Mouse (Mus musculus) gastrocnemius, postnatal 4 days (tissue): ENCODE data around the gene Mroh2a. TPM values are rescaled to one million over a fixed set of nuclear protein-coding genes. Genes with fewer than 3 reads are reported as not detected.

Experiments
- DNase-seq, 2 experiments: peaks; one replicate each; pipeline ENCODE4 v3.0.0; 2021 to 2022; ENCODE audit warnings: low spot score in 2 of 2, mixed read lengths in 2 of 2
- total RNA-seq, 2 experiments: library from RNA; stranded (reverse); gene quantifications; 2 replicates each; pipeline ENCODE4 v1.2.3; 2021

The Mroh2a gene
- total RNA-seq, 2 experiments from 2014 or later = 0.13 TPM; not detected in 1

- DNase-seq = no peak
Measured at GRCm38 (mm10) chr1:88234646-88235045, 7.9 kb downstream of the Mroh2a start.

- DNase-seq = no peak
Measured at GRCm38 (mm10) chr1:88235046-88235893, 8.5 kb downstream of the Mroh2a start.

- no peak for DNase-seq
Measured at GRCm38 (mm10) chr1:88235894-88236415, 9.2 kb downstream of the Mroh2a start.

- DNase-seq = no peak
Measured at GRCm38 (mm10) chr1:88237311-88237710, 10.5 kb downstream of the Mroh2a start.

GRCm38 (mm10) chr1:88238771-88239170 lies 12.0 kb downstream of the Mroh2a start:
- no peak for DNase-seq

GRCm38 (mm10) chr1:88240072-88240471 lies 13.3 kb downstream of the Mroh2a start:
- DNase-seq = no peak

- DNase-seq = no peak
Measured at GRCm38 (mm10) chr1:88240579-88240978, 13.8 kb downstream of the Mroh2a start.

- no peak for DNase-seq
Measured at GRCm38 (mm10) chr1:88243861-88244260, 17.1 kb downstream of the Mroh2a start.

- DNase-seq = no peak
Measured at GRCm38 (mm10) chr1:88245881-88246280, 19.1 kb downstream of the Mroh2a start.

GRCm38 (mm10) chr1:88246386-88246785 lies 19.6 kb downstream of the Mroh2a start:
- DNase-seq = no peak

- DNase-seq = no peak
Measured at GRCm38 (mm10) chr1:88247660-88248059, 20.9 kb downstream of the Mroh2a start.

GRCm38 (mm10) chr1:88248658-88249057 lies 21.9 kb downstream of the Mroh2a start:
- no peak for DNase-seq

GRCm38 (mm10) chr1:88249596-88249995 lies 22.8 kb downstream of the Mroh2a start:
- no peak for DNase-seq

- DNase-seq = no peak
Measured at GRCm38 (mm10) chr1:88250023-88250422, 23.2 kb downstream of the Mroh2a start.

- no peak for DNase-seq
Measured at GRCm38 (mm10) chr1:88253106-88253505, 26.3 kb downstream of the Mroh2a start.

- no peak for DNase-seq
Measured at GRCm38 (mm10) chr1:88253540-88253939, 26.8 kb downstream of the Mroh2a start.

GRCm38 (mm10) chr1:88254793-88255465 lies 28.1 kb downstream of the Mroh2a start:
- DNase-seq = peak; percentile 75 to 83

- DNase-seq = peak in 1 of 2 experiments; percentile 53
Measured at GRCm38 (mm10) chr1:88255466-88255857, 28.7 kb downstream of the Mroh2a start.

GRCm38 (mm10) chr1:88255989-88256754 lies 29.4 kb downstream of the Mroh2a start:
- DNase-seq = peak in 1 of 2 experiments; percentile 61

- no peak for DNase-seq
Measured at GRCm38 (mm10) chr1:88256886-88257663, 30.3 kb downstream of the Mroh2a start.

- DNase-seq = peak in 1 of 2 experiments; percentile 51
Measured at GRCm38 (mm10) chr1:88257681-88258080, 30.9 kb downstream of the Mroh2a start.
